Mouse (Mus musculus) hindbrain, postnatal 0 days (tissue): ENCODE measurements around the gene Pitpnc1. TPM values are rescaled to one million over a fixed set of nuclear protein-coding genes. Genes with fewer than 3 reads are reported as not detected.

Experiments
- ATAC-seq: fragments of 200-750 bp; cut with Nextera tagmentation; 2 replicates; pipeline ENCODE4 v1.8.0; 2017; ENCODE audit warnings: mild to moderate bottlenecking, moderate TSS enrichment, moderate library complexity
- DNase-seq: peaks from one replicate; pipeline ENCODE4 v3.0.0-alpha.2; 2015; ENCODE audit warnings: low spot score
- H3K27ac ChIP-seq: fragments of 300-500 bp; sonication (generic); 2 replicates; pipeline ENCODE4 v1.5.1; 2014; ENCODE audit warnings: mild to moderate bottlenecking
- H3K27me3 ChIP-seq: fragments of 300-500 bp; sonication (generic); 2 replicates; pipeline ENCODE4 v1.6.1; 2014; ENCODE audit warnings: low read length, mixed read lengths; ENCODE audit not compliant: insufficient read depth
- H3K36me3 ChIP-seq: fragments of 300-500 bp; sonication (generic); 2 replicates; pipeline ENCODE4 v1.6.1; 2014; ENCODE audit warnings: low read length, mixed read lengths; ENCODE audit not compliant: insufficient read depth
- H3K4me1 ChIP-seq: fragments of 300-500 bp; sonication (generic); 2 replicates; pipeline ENCODE4 v1.6.1; 2014; ENCODE audit warnings: antibody characterized with exemption, low read length, mixed read lengths; ENCODE audit not compliant: insufficient read depth
- H3K4me2 ChIP-seq: fragments of 300-500 bp; sonication (generic); 2 replicates; pipeline ENCODE4 v1.6.1; 2014; ENCODE audit warnings: low read depth, mild to moderate bottlenecking, low read length, moderate library complexity, mixed read lengths
- H3K4me3 ChIP-seq: fragments of 300-500 bp; sonication (generic); 2 replicates; pipeline ENCODE4 v1.5.1; 2014; ENCODE audit warnings: low read length
- H3K9ac ChIP-seq: fragments of 300-500 bp; sonication (generic); replicated peaks from 2 replicates; pipeline ENCODE4 v1.6.1; 2014; ENCODE audit warnings: mild to moderate bottlenecking, low read length, moderate library complexity, mixed read lengths
- H3K9me3 ChIP-seq: fragments of 300-500 bp; sonication (generic); 2 replicates; pipeline ENCODE4 v1.6.1; 2016; ENCODE audit warnings: low read length, mixed read lengths
- CTCF ChIP-seq: IDR thresholded peaks from 2 replicates; pipeline ENCODE4 v1.5.1; 2016; ENCODE audit warnings: antibody characterized with exemption, control low read depth, low read depth
- WGBS: fragments of 180-500 bp; shearing (Covaris S2); extraction: QIAGEN DNeasy Blood & Tissue Kit; methylation state at CpG from one replicate; pipeline ENCODE4 v1.1.7; 2014; 5-methylcytosine and 5-hydroxymethylcytosine counted together
- polyA plus RNA-seq: library from polyadenylated mRNA; unstranded; fragments of >200 nt; fragmentation: Nextera tagmentation; extraction: Ambion mirVana; gene quantifications from 2 replicates; pipeline ENCODE4 v1.2.1, GENCODE M21; 2015
- total RNA-seq: library from RNA; depleted of rRNA; stranded (reverse); fragments of >200 nt; gene quantifications from 2 replicates; pipeline ENCODE4 v1.2.3, GENCODE M21; 2014

Gene Pitpnc1
- total and polyA plus RNA-seq, 2 experiments from 2014 or later = 42.2 to 43.6 TPM

- WGBS = 37% methylated on average over 10 of the region's 10 CpGs
- no peak for TF ChIP-seq CTCF
- DNase-seq (no peak), ATAC-seq (no peak)
- Histone ChIP-seq H3K27me3 (no peaks in the 10 kb centered on the region), H3K4me1 (peaks cover 5% of the 10 kb centered on the region; the same call in 1 of the 2 replicates), H3K36me3 (no peaks in the 10 kb centered on the region), H3K27ac (peak overlapping the region; percentile 42; the same call in 1 of the 2 replicates), H3K9ac (no peak overlapping the region), H3K9me3 (no peaks in the 10 kb centered on the region), H3K4me3 (no peak overlapping the region), H3K4me2 (no peak overlapping the region)
Observed at GRCm38 (mm10) chr11:107390001-107390400, 80.5 kb downstream of the Pitpnc1 start.

- Histone ChIP-seq H3K9me3 (no peaks in the 10 kb centered on the region), H3K9ac (no peak overlapping the region), H3K4me3 (no peak overlapping the region), H3K4me1 (peaks cover 5% of the 10 kb centered on the region; the same call in 1 of the 2 replicates), H3K36me3 (no peaks in the 10 kb centered on the region), H3K4me2 (no peak overlapping the region), H3K27ac (no peak overlapping the region), H3K27me3 (no peaks in the 10 kb centered on the region)
- WGBS = 81% methylated on average over 10 of the region's 10 CpGs
- no peak for DNase-seq
- no peak for ATAC-seq
- no peak for TF ChIP-seq CTCF
Observed at GRCm38 (mm10) chr11:107386481-107386880, 84.0 kb downstream of the Pitpnc1 start.

- Histone ChIP-seq H3K4me1 (peaks cover 5% of the 10 kb centered on the region; the same call in 1 of the 2 replicates), H3K36me3 (no peaks in the 10 kb centered on the region), H3K27ac (no peak overlapping the region), H3K4me2 (no peak overlapping the region), H3K9me3 (no peaks in the 10 kb centered on the region), H3K9ac (no peak overlapping the region), H3K4me3 (no peak overlapping the region), H3K27me3 (no peaks in the 10 kb centered on the region)
- WGBS = 59% methylated on average over 4 of the region's 4 CpGs
- peak; percentile 64 for TF ChIP-seq CTCF
- DNase-seq = no peak
- ATAC-seq = no peak
Observed at GRCm38 (mm10) chr11:107385306-107385705, 85.2 kb downstream of the Pitpnc1 start.

GRCm38 (mm10) chr11:107383985-107384384 is 86.5 kb downstream of the Pitpnc1 start:
- TF ChIP-seq CTCF = no peak
- Histone ChIP-seq H3K4me1 (0 out of 2 replicates have a peak, but pooled peaks cover 4% of the 10 kb centered on the region), H3K9ac (no peak overlapping the region), H3K36me3 (no peaks in the 10 kb centered on the region), H3K27me3 (no peaks in the 10 kb centered on the region), H3K9me3 (no peaks in the 10 kb centered on the region), H3K4me3 (no peak overlapping the region), H3K27ac (no peak overlapping the region), H3K4me2 (no peak overlapping the region)
- ATAC-seq (no peak), DNase-seq (no peak)
- WGBS = 85% methylated on average over 6 of the region's 6 CpGs

GRCm38 (mm10) chr11:107379965-107380364 is 90.5 kb downstream of the Pitpnc1 start:
- no peak overlapping the region for H3K4me3 ChIP-seq
- H3K27ac ChIP-seq = no peak overlapping the region
- H3K27me3 ChIP-seq = no peaks in the 10 kb centered on the region
- no peak overlapping the region for H3K4me2 ChIP-seq
- ATAC-seq (no peak), DNase-seq (no peak)
- no peak for TF ChIP-seq CTCF
- no peaks in the 10 kb centered on the region for H3K36me3 ChIP-seq
- H3K9ac ChIP-seq = no peak overlapping the region
- no peaks in the 10 kb centered on the region for H3K9me3 ChIP-seq
- 0 out of 2 replicates have a peak, but pooled peaks cover 4% of the 10 kb centered on the region for H3K4me1 ChIP-seq
- WGBS = 59% methylated on average over 9 of the region's 9 CpGs

- Histone ChIP-seq H3K27me3 (no peaks in the 10 kb centered on the region), H3K4me3 (no peak overlapping the region), H3K36me3 (no peaks in the 10 kb centered on the region), H3K9me3 (no peaks in the 10 kb centered on the region), H3K9ac (no peak overlapping the region), H3K27ac (no peak overlapping the region), H3K4me1 (0 out of 2 replicates have a peak, but pooled peaks cover 4% of the 10 kb centered on the region), H3K4me2 (no peak overlapping the region)
- peak; percentile 79 for DNase-seq
- peak; percentile 49; the same call in 1 of the 2 replicates for ATAC-seq
- TF ChIP-seq CTCF = peak; percentile 27
- WGBS = 71% methylated on average over 22 of the region's 22 CpGs
Observed at GRCm38 (mm10) chr11:107379089-107379845, 91.2 kb downstream of the Pitpnc1 start.

- WGBS = 95% methylated on average over 6 of the region's 6 CpGs
- H3K9me3 ChIP-seq = no peaks in the 10 kb centered on the region
- ATAC-seq (no peak), DNase-seq (no peak)
- no peak overlapping the region for H3K4me2 ChIP-seq
- no peak overlapping the region for H3K9ac ChIP-seq
- no peak for TF ChIP-seq CTCF
- H3K27me3 ChIP-seq = no peaks in the 10 kb centered on the region
- H3K27ac ChIP-seq = no peak overlapping the region
- H3K4me1 ChIP-seq = peaks cover 7% of the 10 kb centered on the region; the same call in 1 of the 2 replicates
- H3K4me3 ChIP-seq = no peak overlapping the region
- H3K36me3 ChIP-seq = no peaks in the 10 kb centered on the region
Observed at GRCm38 (mm10) chr11:107377326-107377725, 93.2 kb downstream of the Pitpnc1 start.
